8 mouse cellular contexts compared by ENCODE assay signal in genomic region chr13:65242319-65242787, GRCm38 (mm10). TPM values are rescaled to one million over a fixed set of nuclear protein-coding genes. Genes with fewer than 3 reads are reported as not detected.
DNase-seq lines count a peak whose midpoint lies in the region; ATAC-seq and TF ChIP-seq lines count a peak whose summit lies in the region.

No protein-coding gene starts in this region.

- 29% methylated on average over 27 of the region's 27 CpGs for whole genome bisulfite sequencing in kidney, embryonic 14.5 days
- 45% methylated on average over 27 of the region's 27 CpGs for WGBS in forebrain, postnatal 0 days
- WGBS in liver, embryonic 16.5 days (ENCODE audit: insufficient replicate concordance) = 25% methylated on average over 27 of the region's 27 CpGs

- peaks cover 8% of the 10 kb centered on the region for H3K9me3 ChIP-seq in kidney, embryonic 14.5 days (ENCODE audit: control insufficient read depth, low read length)
- 0 out of 2 replicates have a peak, but pooled peaks cover 4% of the 10 kb centered on the region for H3K9me3 ChIP-seq in forebrain, postnatal 0 days (ENCODE audit: low read length)
- H3K9me3 ChIP-seq in liver, embryonic 16.5 days (replicated peaks; ENCODE audit: control insufficient read depth, low read length) = no peaks in the 10 kb centered on the region

- no peak overlapping the region for H3K27ac ChIP-seq in kidney, embryonic 14.5 days (ENCODE audit: low read depth, low read length)
- no peak overlapping the region for H3K27ac ChIP-seq in forebrain, postnatal 0 days (ENCODE audit: low read depth, low read length)
- no peak overlapping the region for H3K27ac ChIP-seq in liver, embryonic 16.5 days (ENCODE audit: low read length)

- H3K27me3 ChIP-seq in kidney, embryonic 14.5 days (ENCODE audit: control insufficient read depth, insufficient read depth, low read length) = no peaks in the 10 kb centered on the region
- H3K27me3 ChIP-seq in forebrain, postnatal 0 days (ENCODE audit: insufficient read depth, low read length) = no peaks in the 10 kb centered on the region
- H3K27me3 ChIP-seq in liver, embryonic 16.5 days (ENCODE audit: control insufficient read depth, insufficient read depth, low read depth, low read length) = no peaks in the 10 kb centered on the region

- no peak for ATAC-seq in kidney, embryonic 14.5 days (ENCODE audit: low FRiP score, low TSS enrichment)
- no peak for ATAC-seq in forebrain, postnatal 0 days
- ATAC-seq in liver, embryonic 16.5 days (ENCODE audit: low read depth) = no peak

- no peaks in the 10 kb centered on the region for H3K36me3 ChIP-seq in kidney, embryonic 14.5 days (ENCODE audit: control insufficient read depth, insufficient read depth, low read length)
- no peaks in the 10 kb centered on the region for H3K36me3 ChIP-seq in forebrain, postnatal 0 days (ENCODE audit: insufficient read depth)
- H3K36me3 ChIP-seq in liver, embryonic 16.5 days (ENCODE audit: control insufficient read depth, insufficient read depth) = no peaks in the 10 kb centered on the region

- TF ChIP-seq CTCF in forebrain, postnatal 0 days (IDR thresholded peaks at IDR 0.05; ENCODE audit: low read depth) = no peak

- peak overlapping the region; percentile 95 for H3K4me2 ChIP-seq in kidney, embryonic 14.5 days (replicated peaks; ENCODE audit: low read depth, low read length)
- peak overlapping the region; percentile 96 for H3K4me2 ChIP-seq in forebrain, postnatal 0 days (ENCODE audit: low read depth)
- H3K4me2 ChIP-seq in liver, embryonic 16.5 days (ENCODE audit: low read depth, low read length) = peak overlapping the region; percentile 98

- peak overlapping the region; percentile 74; the same call in 1 of the 2 replicates for H3K9ac ChIP-seq in kidney, embryonic 14.5 days (ENCODE audit: low read depth, low read length)
- no peak overlapping the region for H3K9ac ChIP-seq in forebrain, postnatal 0 days
- H3K9ac ChIP-seq in liver, embryonic 16.5 days (ENCODE audit: low read depth, low read length) = peak overlapping the region; percentile 78; the same call in 1 of the 2 replicates

- no peak for DNase-seq in kidney, adult 11 months
- peak; percentile 13 for DNase-seq in ZHBTc4 (ENCODE audit: low read depth, low spot score)
- no peak for DNase-seq in forebrain, postnatal 0 days
- DNase-seq in Muller cell, postnatal 12 days (ENCODE audit: inconsistent ontology term) = no peak
- no peak for DNase-seq in layer of hippocampus, postnatal 25 days (ENCODE audit: extremely low spot score in 1 of 2, low spot score in 1 of 2)
- DNase-seq in cerebellum, adult 9-10 months = no peak

- peaks cover 3% of the 10 kb centered on the region for H3K4me1 ChIP-seq in kidney, embryonic 14.5 days (ENCODE audit: control insufficient read depth, insufficient read depth, low read length)
- H3K4me1 ChIP-seq in forebrain, postnatal 0 days (ENCODE audit: insufficient read depth) = peaks cover 7% of the 10 kb centered on the region; the same call in 1 of the 2 replicates
- peaks cover 16% of the 10 kb centered on the region for H3K4me1 ChIP-seq in liver, embryonic 16.5 days (ENCODE audit: control insufficient read depth, low read depth, low read length)

- peak overlapping the region; percentile 82 for H3K4me3 ChIP-seq in kidney, embryonic 14.5 days (ENCODE audit: low read length)
- peak overlapping the region; percentile 73 for H3K4me3 ChIP-seq in forebrain, postnatal 0 days (ENCODE audit: low read depth, low read length)
- H3K4me3 ChIP-seq in liver, embryonic 16.5 days (ENCODE audit: low read depth, low read length) = peak overlapping the region; percentile 87

RNA-seq across cellular contexts. Expression of gene Gm10775, which starts 17.0 kb away (rescaled TPM):
- polyA plus RNA-seq in kidney, embryonic 14.5 days (2014; fragmentation: Nextera tagmentation; extraction: Ambion mirVana) = not detected in 2 replicates
- total RNA-seq in forebrain, postnatal 0 days (2014; rRNA removed) = not detected in 2 replicates
- polyA plus RNA-seq in forebrain, postnatal 0 days (2015; fragmentation: Nextera tagmentation; extraction: Ambion mirVana) = 0.82 and 1.1 TPM in 2 replicates
- polyA plus RNA-seq in liver, embryonic 16.5 days (2015; fragmentation: Nextera tagmentation; extraction: Ambion mirVana) = not detected in 2 replicates
- under 1 TPM in 1 of 2 experiments, not detected in 1; 0.52 TPM for total RNA-seq in layer of hippocampus, postnatal 25 days (2021)

RNA-seq across cellular contexts. Expression of gene Zfp369, which starts 36.3 kb away (rescaled TPM):
- 15.3 and 17.6 TPM in 2 replicates for polyA plus RNA-seq in kidney, embryonic 14.5 days (2014; fragmentation: Nextera tagmentation; extraction: Ambion mirVana)
- total RNA-seq in forebrain, postnatal 0 days (2014; rRNA removed) = 45.3 and 65.3 TPM in 2 replicates
- 6.2 and 9.7 TPM in 2 replicates for polyA plus RNA-seq in forebrain, postnatal 0 days (2015; fragmentation: Nextera tagmentation; extraction: Ambion mirVana)
- 2.7 and 2.9 TPM in 2 replicates for polyA plus RNA-seq in liver, embryonic 16.5 days (2015; fragmentation: Nextera tagmentation; extraction: Ambion mirVana)
- 10 to 100 TPM; 63.2 to 64.2 TPM for total RNA-seq in layer of hippocampus, postnatal 25 days (2021)

RNA-seq across cellular contexts. Expression of gene Nlrp4f, which starts 36.6 kb away (rescaled TPM):
- polyA plus RNA-seq in kidney, embryonic 14.5 days (2014; fragmentation: Nextera tagmentation; extraction: Ambion mirVana) = 0.24 TPM in 1 of 2 replicates, not detected in the other
- total RNA-seq in forebrain, postnatal 0 days (2014; rRNA removed) = 0.43 TPM in 1 of 2 replicates, not detected in the other
- polyA plus RNA-seq in forebrain, postnatal 0 days (2015; fragmentation: Nextera tagmentation; extraction: Ambion mirVana) = 0.13 and 0.30 TPM in 2 replicates
- polyA plus RNA-seq in liver, embryonic 16.5 days (2015; fragmentation: Nextera tagmentation; extraction: Ambion mirVana) = not detected in 2 replicates
- total RNA-seq in layer of hippocampus, postnatal 25 days (2021) = under 1 TPM; 0.17 to 0.35 TPM
